Mouse (Mus musculus): ENCODE data around the gene Mtfmt. TPM values are rescaled to one million over a fixed set of nuclear protein-coding genes. Genes with fewer than 3 reads are reported as not detected.
A peak's percentile ranks its signal among the peaks of the same experiment; 100 is the strongest.

Gene Mtfmt
- polyA plus RNA-seq, 1 experiment = 18.0 TPM

- peak; percentile 35 to 41 for DNase-seq
- Histone ChIP-seq H3K27me3 (ENCODE audit: control insufficient read depth, insufficient read depth, low read length) (no peaks in the 10 kb centered on the region), H3K27ac (ENCODE audit: insufficient read depth, low read length) (no peak within 1 kb of the TSS), H3K4me3 (replicated peaks; ENCODE audit: insufficient read depth, low read depth, low read length) (peak within 1 kb of the TSS; percentile 25), H3K4me1 (ENCODE audit: control insufficient read depth, insufficient read depth, low read length) (no peaks in the 10 kb centered on the region)
- TF ChIP-seq CTCF (IDR thresholded peaks at IDR 0.05; ENCODE audit: borderline replicate concordance, insufficient read depth, low read depth, low read length) (no peak), POLR2A (IDR thresholded peaks at IDR 0.05; ENCODE audit: borderline replicate concordance, insufficient read depth, low read length) (no peak)
- WGBS = 1% methylated on average over 24 of the region's 24 CpGs
Measured at GRCm38 (mm10) chr9:65398279-65398678, 37.3 kb upstream of the Mtfmt start, which contains the start of gene Rasl12. Gene Rasl12, plus strand, starts transcription at chr9:65398506.

GRCm38 (mm10) chr9:65399934-65400333 lies 35.6 kb upstream of the Mtfmt start:
- H3K4me3 ChIP-seq (replicated peaks; ENCODE audit: insufficient read depth, low read depth, low read length) = no peak overlapping the region
- H3K27ac ChIP-seq (ENCODE audit: insufficient read depth, low read length) = no peak overlapping the region
- no peaks in the 10 kb centered on the region; the same call in 1 of the 2 replicates for H3K4me1 ChIP-seq (ENCODE audit: control insufficient read depth, insufficient read depth, low read length)
- DNase-seq = no peak
- 93% methylated on average over 6 of the region's 6 CpGs for WGBS
- no peaks in the 10 kb centered on the region for H3K27me3 ChIP-seq (ENCODE audit: control insufficient read depth, insufficient read depth, low read length)
- no peak for TF ChIP-seq CTCF (IDR thresholded peaks at IDR 0.05; ENCODE audit: borderline replicate concordance, insufficient read depth, low read depth, low read length)
- TF ChIP-seq POLR2A (IDR thresholded peaks at IDR 0.05; ENCODE audit: borderline replicate concordance, insufficient read depth, low read length) = no peak

GRCm38 (mm10) chr9:65404331-65405183 lies 31.0 kb upstream of the Mtfmt start:
- H3K4me3 ChIP-seq (replicated peaks; ENCODE audit: insufficient read depth, low read depth, low read length) = peak overlapping the region; percentile 50
- no peaks in the 10 kb centered on the region; the same call in 1 of the 2 replicates for H3K4me1 ChIP-seq (ENCODE audit: control insufficient read depth, insufficient read depth, low read length)
- no peak overlapping the region for H3K27ac ChIP-seq (ENCODE audit: insufficient read depth, low read length)
- peak; percentile 79 for DNase-seq
- no peaks in the 10 kb centered on the region for H3K27me3 ChIP-seq (ENCODE audit: control insufficient read depth, insufficient read depth, low read length)
- TF ChIP-seq CTCF (IDR thresholded peaks at IDR 0.05; ENCODE audit: borderline replicate concordance, insufficient read depth, low read depth, low read length) = no peak
- TF ChIP-seq POLR2A (IDR thresholded peaks at IDR 0.05; ENCODE audit: borderline replicate concordance, insufficient read depth, low read length) = no peak
- WGBS = 25% methylated on average over 15 of the region's 15 CpGs

GRCm38 (mm10) chr9:65405184-65405449 lies 30.5 kb upstream of the Mtfmt start:
- 56% methylated on average over 2 of the region's 2 CpGs for WGBS
- TF ChIP-seq CTCF (IDR thresholded peaks at IDR 0.05; ENCODE audit: borderline replicate concordance, insufficient read depth, low read depth, low read length) (no peak), POLR2A (IDR thresholded peaks at IDR 0.05; ENCODE audit: borderline replicate concordance, insufficient read depth, low read length) (no peak)

GRCm38 (mm10) chr9:65407327-65407726 lies 28.3 kb upstream of the Mtfmt start:
- 70% methylated on average over 5 of the region's 5 CpGs for WGBS
- H3K27ac ChIP-seq (ENCODE audit: insufficient read depth, low read length) = no peak overlapping the region
- H3K4me3 ChIP-seq (replicated peaks; ENCODE audit: insufficient read depth, low read depth, low read length) = no peak overlapping the region
- no peaks in the 10 kb centered on the region for H3K27me3 ChIP-seq (ENCODE audit: control insufficient read depth, insufficient read depth, low read length)
- DNase-seq = no peak
- no peaks in the 10 kb centered on the region; the same call in 1 of the 2 replicates for H3K4me1 ChIP-seq (ENCODE audit: control insufficient read depth, insufficient read depth, low read length)
- no peak for TF ChIP-seq CTCF (IDR thresholded peaks at IDR 0.05; ENCODE audit: borderline replicate concordance, insufficient read depth, low read depth, low read length)
- TF ChIP-seq POLR2A (IDR thresholded peaks at IDR 0.05; ENCODE audit: borderline replicate concordance, insufficient read depth, low read length) = no peak

More at GRCm38 (mm10) chr9:65405184-65405449, 30.5 kb upstream of the Mtfmt start:
- no peaks in the 10 kb centered on the region for H3K27me3 ChIP-seq (ENCODE audit: control insufficient read depth, insufficient read depth, low read length)
- H3K4me1 ChIP-seq (ENCODE audit: control insufficient read depth, insufficient read depth, low read length) = no peaks in the 10 kb centered on the region; the same call in 1 of the 2 replicates
- peak in 1 of 2 experiments; percentile 27 for DNase-seq
- H3K27ac ChIP-seq (ENCODE audit: insufficient read depth, low read length) = no peak overlapping the region
- no peak overlapping the region for H3K4me3 ChIP-seq (replicated peaks; ENCODE audit: insufficient read depth, low read depth, low read length)

- 83% methylated on average over 3 of the region's 3 CpGs for WGBS
Measured at GRCm38 (mm10) chr9:65407861-65408260, 27.7 kb upstream of the Mtfmt start.

GRCm38 (mm10) chr9:65408871-65409295 lies 26.7 kb upstream of the Mtfmt start:
- no peak overlapping the region for H3K27ac ChIP-seq (ENCODE audit: insufficient read depth, low read length)
- no peaks in the 10 kb centered on the region for H3K27me3 ChIP-seq (ENCODE audit: control insufficient read depth, insufficient read depth, low read length)
- no peak for DNase-seq
- no peak overlapping the region for H3K4me3 ChIP-seq (replicated peaks; ENCODE audit: insufficient read depth, low read depth, low read length)
- no peaks in the 10 kb centered on the region; the same call in 1 of the 2 replicates for H3K4me1 ChIP-seq (ENCODE audit: control insufficient read depth, insufficient read depth, low read length)
- WGBS = 59% methylated on average over 5 of the region's 5 CpGs
- no peak for TF ChIP-seq POLR2A (IDR thresholded peaks at IDR 0.05; ENCODE audit: borderline replicate concordance, insufficient read depth, low read length)
- TF ChIP-seq CTCF (IDR thresholded peaks at IDR 0.05; ENCODE audit: borderline replicate concordance, insufficient read depth, low read depth, low read length) = no peak

More at GRCm38 (mm10) chr9:65407861-65408260, 27.7 kb upstream of the Mtfmt start:
- DNase-seq = no peak
- Histone ChIP-seq H3K4me1 (ENCODE audit: control insufficient read depth, insufficient read depth, low read length) (no peaks in the 10 kb centered on the region; the same call in 1 of the 2 replicates), H3K27ac (ENCODE audit: insufficient read depth, low read length) (no peak overlapping the region), H3K4me3 (replicated peaks; ENCODE audit: insufficient read depth, low read depth, low read length) (no peak overlapping the region), H3K27me3 (ENCODE audit: control insufficient read depth, insufficient read depth, low read length) (no peaks in the 10 kb centered on the region)
- TF ChIP-seq CTCF (IDR thresholded peaks at IDR 0.05; ENCODE audit: borderline replicate concordance, insufficient read depth, low read depth, low read length) (no peak), POLR2A (IDR thresholded peaks at IDR 0.05; ENCODE audit: borderline replicate concordance, insufficient read depth, low read length) (no peak)

GRCm38 (mm10) chr9:65410378-65410777 lies 25.2 kb upstream of the Mtfmt start:
- Histone ChIP-seq H3K4me1 (ENCODE audit: control insufficient read depth, insufficient read depth, low read length) (no peaks in the 10 kb centered on the region), H3K27ac (ENCODE audit: insufficient read depth, low read length) (no peak overlapping the region), H3K27me3 (ENCODE audit: control insufficient read depth, insufficient read depth, low read length) (no peaks in the 10 kb centered on the region), H3K4me3 (replicated peaks; ENCODE audit: insufficient read depth, low read depth, low read length) (no peak overlapping the region)
- no peak for TF ChIP-seq CTCF (IDR thresholded peaks at IDR 0.05; ENCODE audit: borderline replicate concordance, insufficient read depth, low read depth, low read length)
- TF ChIP-seq POLR2A (IDR thresholded peaks at IDR 0.05; ENCODE audit: borderline replicate concordance, insufficient read depth, low read length) = no peak
- WGBS = 84% methylated on average over 8 of the region's 8 CpGs
- DNase-seq = no peak

All from cerebellum, adult 2 months (tissue).